Mouse (Mus musculus) c-Kit-positive CD71-negative TER-119-negative erythroid progenitor cells, embryonic 14.5 days (primary cell): Measurements from ENCODE around the gene Serpinb9b.
"Not testable (repeated sequence)": the region's sequence is repeated elsewhere in the genome, so short reads cannot be mapped to it uniquely, and the experiment has no call there.

Experiments
- DNase-seq: peaks from one replicate; pipeline ENCODE4 v3.0.0-alpha.2; 2013; ENCODE audit warnings: low read depth

Gene Serpinb9b

GRCm38 (mm10) chr13:33027244-33027643, at the start of gene Serpinb9b:
Serpinb9b (plus strand) TSS chr13:33027416.
- no peak for DNase-seq

GRCm38 (mm10) chr13:32982556-32983042, 44.6 kb upstream of the Serpinb9b start:
- no peak for DNase-seq

- DNase-seq, result no peak
Observed at GRCm38 (mm10) chr13:32986256-32986655, 41.0 kb upstream of the Serpinb9b start.

- DNase-seq, result no peak
Observed at GRCm38 (mm10) chr13:32993152-32993893, 33.9 kb upstream of the Serpinb9b start.

- no peak for DNase-seq
Observed at GRCm38 (mm10) chr13:32993894-32994242, 33.3 kb upstream of the Serpinb9b start.

GRCm38 (mm10) chr13:32995051-32995450, 32.2 kb upstream of the Serpinb9b start:
- no peak for DNase-seq

- no peak for DNase-seq
Observed at GRCm38 (mm10) chr13:33001341-33001740, 25.9 kb upstream of the Serpinb9b start.

- DNase-seq, result no peak
Observed at GRCm38 (mm10) chr13:33002950-33003349, 24.3 kb upstream of the Serpinb9b start, which contains the start of gene Serpinb9. Serpinb9 (plus strand) TSS chr13:33003250.

- no peak for DNase-seq
Observed at GRCm38 (mm10) chr13:33003523-33004413, 23.4 kb upstream of the Serpinb9b start.

- peak; percentile 68 for DNase-seq
Observed at GRCm38 (mm10) chr13:33004414-33005105, 22.7 kb upstream of the Serpinb9b start.

- DNase-seq, result no peak
Observed at GRCm38 (mm10) chr13:33005501-33006075, 21.6 kb upstream of the Serpinb9b start.

GRCm38 (mm10) chr13:33006555-33006954, 20.7 kb upstream of the Serpinb9b start:
- no peak for DNase-seq

GRCm38 (mm10) chr13:33012395-33012794, 14.8 kb upstream of the Serpinb9b start:
- no peak for DNase-seq

GRCm38 (mm10) chr13:33013271-33013670, 13.9 kb upstream of the Serpinb9b start:
- DNase-seq, result no peak

- DNase-seq, result no peak
Observed at GRCm38 (mm10) chr13:33022371-33022770, 4.8 kb upstream of the Serpinb9b start.

- DNase-seq, result no peak
Observed at GRCm38 (mm10) chr13:33026427-33027057, 674 bp upstream of the Serpinb9b start.

GRCm38 (mm10) chr13:33028146-33028545, 930 bp downstream of the Serpinb9b start:
- DNase-seq, result no peak

- no peak for DNase-seq
Observed at GRCm38 (mm10) chr13:33028550-33028949, 1.3 kb downstream of the Serpinb9b start.

- not testable (repeated sequence) for DNase-seq
Observed at GRCm38 (mm10) chr13:33029478-33029877, 2.3 kb downstream of the Serpinb9b start.

- no peak for DNase-seq
Observed at GRCm38 (mm10) chr13:33030281-33030680, 3.1 kb downstream of the Serpinb9b start.

- DNase-seq, result no peak
Observed at GRCm38 (mm10) chr13:33035506-33035905, 8.3 kb downstream of the Serpinb9b start.
